Mouse (Mus musculus): ENCODE data around the gene Timm17a. TPM values are rescaled to one million over a fixed set of nuclear protein-coding genes. Genes with fewer than 3 reads are reported as not detected.

Timm17a gene
- total RNA-seq (2021), result 256 and 274 TPM in 2 replicates
- long read RNA-seq, experiment 1, full-length matches to known transcripts, result 172 of 188 reads
- long read RNA-seq, experiment 1, partial matches to known transcripts, result 12 of 188 reads
- long read RNA-seq, experiment 1, other reads (novel, unspliced or antisense), result 4 of 188 reads
- long read RNA-seq, experiment 2, full-length matches to known transcripts, result 177 of 200 reads
- long read RNA-seq, experiment 2, partial matches to known transcripts, result 13 of 200 reads
- long read RNA-seq, experiment 2, other reads (novel, unspliced or antisense), result 10 of 200 reads

GRCm38 (mm10) chr1:135313284-135314031 is at the start of gene Timm17a:
TSS of gene Timm17a (minus strand) at chr1:135313778.
- DNase-seq, result peak; percentile 97

- DNase-seq, result no peak
Measured at GRCm38 (mm10) chr1:135362115-135362514, 48.5 kb upstream of the Timm17a start.

- DNase-seq, result no peak
Measured at GRCm38 (mm10) chr1:135361491-135361890, 47.9 kb upstream of the Timm17a start.

GRCm38 (mm10) chr1:135359071-135359470 is 45.5 kb upstream of the Timm17a start:
- DNase-seq, result no peak

- peak; percentile 73 for DNase-seq
Measured at GRCm38 (mm10) chr1:135351953-135352352, 38.4 kb upstream of the Timm17a start.

- DNase-seq, result peak; percentile 74
Measured at GRCm38 (mm10) chr1:135347498-135348169, 34.1 kb upstream of the Timm17a start.

GRCm38 (mm10) chr1:135346891-135347290 is 33.3 kb upstream of the Timm17a start:
- DNase-seq, result no peak

GRCm38 (mm10) chr1:135344026-135344425 is 30.4 kb upstream of the Timm17a start:
- no peak for DNase-seq

- DNase-seq, result peak; percentile 17
Measured at GRCm38 (mm10) chr1:135341947-135342346, 28.4 kb upstream of the Timm17a start.

GRCm38 (mm10) chr1:135330578-135330977 is 17.0 kb upstream of the Timm17a start:
- no peak for DNase-seq

GRCm38 (mm10) chr1:135328368-135328767 is 14.8 kb upstream of the Timm17a start:
- no peak for DNase-seq

GRCm38 (mm10) chr1:135325934-135326333 is 12.4 kb upstream of the Timm17a start:
- no peak for DNase-seq

GRCm38 (mm10) chr1:135324571-135324970 is 11.0 kb upstream of the Timm17a start, which contains the start of gene Lmod1:
TSS of gene Lmod1 (plus strand) at chr1:135324807.
- DNase-seq, result peak; percentile 76

GRCm38 (mm10) chr1:135323367-135323901 is 9.9 kb upstream of the Timm17a start:
- DNase-seq, result peak; percentile 38

GRCm38 (mm10) chr1:135312201-135312600 is 1.4 kb downstream of the Timm17a start:
- DNase-seq, result no peak

- DNase-seq, result peak; percentile 9
Measured at GRCm38 (mm10) chr1:135311356-135311755, 2.2 kb downstream of the Timm17a start.

GRCm38 (mm10) chr1:135290908-135291307 is 22.7 kb downstream of the Timm17a start:
- DNase-seq, result no peak

- DNase-seq, result no peak
Measured at GRCm38 (mm10) chr1:135286311-135286710, 27.3 kb downstream of the Timm17a start.

- peak; percentile 86 for DNase-seq
Measured at GRCm38 (mm10) chr1:135283826-135284291, 29.7 kb downstream of the Timm17a start, which contains the start of gene Rnpep. TSS of gene Rnpep (minus strand) at chr1:135284084.

GRCm38 (mm10) chr1:135283287-135283825 is 30.2 kb downstream of the Timm17a start:
- DNase-seq, result peak; percentile 64

- peak; percentile 62 for DNase-seq
Measured at GRCm38 (mm10) chr1:135282536-135283286, 30.9 kb downstream of the Timm17a start.
